Mouse (Mus musculus) hindbrain, embryonic 11.5 days (tissue): ENCODE data around the gene Nr4a1. TPM values are rescaled to one million over a fixed set of nuclear protein-coding genes. Genes with fewer than 3 reads are reported as not detected.

Experiments
- ATAC-seq: fragments of 200-750 bp; cut with Nextera tagmentation; 2 replicates; pipeline ENCODE4 v1.8.0; 2017; ENCODE audit warnings: mild to moderate bottlenecking, moderate TSS enrichment, moderate library complexity; ENCODE audit not compliant: low FRiP score
- DNase-seq: peaks from one replicate; pipeline ENCODE4 v3.0.0-alpha.2; 2015; ENCODE audit warnings: low spot score
- H3K27ac ChIP-seq: fragments of 300-500 bp; sonication (generic); 2 replicates; pipeline ENCODE4 v1.5.1; 2014; ENCODE audit warnings: mild to moderate bottlenecking, low read depth, low read length
- H3K27me3 ChIP-seq: fragments of 300-500 bp; sonication (generic); 2 replicates; pipeline ENCODE4 v1.6.1; 2014; ENCODE audit warnings: mild to moderate bottlenecking, low read length, moderate library complexity, mixed read lengths; ENCODE audit not compliant: control insufficient read depth, insufficient read depth
- H3K36me3 ChIP-seq: fragments of 300-500 bp; sonication (generic); 2 replicates; pipeline ENCODE4 v1.6.1; 2014; ENCODE audit warnings: mild to moderate bottlenecking, low read length, moderate library complexity, mixed read lengths; ENCODE audit not compliant: control insufficient read depth, insufficient read depth
- H3K4me1 ChIP-seq: fragments of 300-500 bp; sonication (generic); replicated peaks from 2 replicates; pipeline ENCODE4 v1.6.1; 2014; ENCODE audit warnings: low read length, mixed read lengths; ENCODE audit not compliant: control insufficient read depth, insufficient read depth
- H3K4me2 ChIP-seq: fragments of 300-500 bp; sonication (generic); replicated peaks from 2 replicates; pipeline ENCODE4 v1.6.1; 2014; ENCODE audit warnings: mild to moderate bottlenecking, low read depth, low read length
- H3K4me3 ChIP-seq: fragments of 300-500 bp; sonication (generic); 2 replicates; pipeline ENCODE4 v1.5.1; 2014; ENCODE audit warnings: low read depth, low read length
- H3K9ac ChIP-seq: fragments of 300-500 bp; sonication (generic); 2 replicates; pipeline ENCODE4 v1.6.1; 2014; ENCODE audit warnings: low read depth, low read length
- H3K9me3 ChIP-seq: fragments of 300-500 bp; sonication (generic); 2 replicates; pipeline ENCODE4 v1.6.1; 2016; ENCODE audit warnings: low read length; ENCODE audit not compliant: control insufficient read depth
- WGBS: fragments of 180-500 bp; shearing (Covaris S2); extraction: QIAGEN DNeasy Blood & Tissue Kit; methylation state at CpG from one replicate; pipeline ENCODE4 v1.1.7; 2014; 5-methylcytosine and 5-hydroxymethylcytosine counted together
- polyA plus RNA-seq: library from polyadenylated mRNA; unstranded; fragments of >200 nt; fragmentation: Nextera tagmentation; extraction: Ambion mirVana; gene quantifications from 2 replicates; pipeline ENCODE4 v1.2.1, GENCODE M21; 2014

Nr4a1 gene
- polyA plus RNA-seq, 1 experiment from 2014 or later = 2.2 TPM

DNA sequence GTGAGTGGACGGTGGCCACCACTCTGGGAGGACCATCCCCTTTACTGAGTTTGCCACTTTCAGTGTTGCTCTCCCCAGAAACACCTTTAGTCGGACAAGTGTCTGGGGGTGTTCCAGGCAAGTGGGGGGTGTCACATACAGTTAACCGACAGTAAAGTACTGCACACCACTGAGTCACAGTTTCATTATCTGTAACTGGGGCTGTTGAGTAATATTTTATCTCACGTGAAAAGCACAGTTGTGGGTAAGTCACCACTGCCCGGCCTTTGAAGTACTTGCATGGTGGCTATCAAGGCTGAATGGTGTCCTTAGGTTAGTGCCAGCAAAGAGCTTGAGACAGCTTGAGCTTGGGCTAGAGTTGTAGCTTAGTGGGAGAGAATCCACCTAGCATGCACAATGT lies 28.4 kb downstream of the Nr4a1 start:
- WGBS = 84% methylated on average over 5 of the region's 5 CpGs
- DNase-seq = no peak

DNA sequence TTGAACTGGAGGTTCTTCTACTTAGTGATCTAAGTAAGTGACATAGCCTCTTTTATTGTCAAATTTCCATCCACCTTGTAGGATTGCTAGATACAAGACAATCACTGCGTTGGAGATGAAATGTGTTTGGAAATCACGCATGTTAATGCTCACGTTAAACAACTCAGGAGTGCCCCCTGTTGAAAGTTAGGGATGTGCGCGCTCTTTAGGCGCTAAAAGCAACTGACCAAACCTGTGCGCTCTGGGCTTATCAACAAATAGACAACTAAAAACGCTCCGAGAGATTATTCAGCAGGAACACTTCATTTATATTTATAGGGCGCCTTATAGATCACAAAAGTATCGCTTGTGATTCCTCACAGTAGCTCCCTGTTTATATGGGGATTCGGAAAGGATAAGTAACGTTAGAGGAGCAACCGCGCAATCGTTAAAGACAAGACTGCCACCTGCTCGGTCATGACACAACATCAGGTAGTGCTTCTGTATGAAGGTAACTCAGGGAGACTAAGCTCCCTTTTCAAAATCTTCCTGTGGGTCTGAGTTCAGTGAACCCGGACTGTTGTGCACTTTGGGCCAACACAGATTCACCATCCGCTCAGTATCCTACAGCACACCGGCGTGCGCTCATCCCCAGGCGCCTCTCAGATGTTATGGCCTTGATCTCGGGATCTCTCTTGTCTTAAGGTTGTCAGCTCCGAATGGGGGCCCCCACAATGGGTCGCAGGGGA lies 29.3 kb downstream of the Nr4a1 start:
- H3K36me3 ChIP-seq = no peaks in the 10 kb centered on the region
- H3K27me3 ChIP-seq = no peaks in the 10 kb centered on the region
- peak; percentile 83 for DNase-seq
- peak; percentile 53; the same call in 1 of the 2 replicates for ATAC-seq
- H3K4me3 ChIP-seq = peak overlapping the region; percentile 91
- H3K4me1 ChIP-seq = peaks cover 4% of the 10 kb centered on the region; the same call in 1 of the 2 replicates
- peak overlapping the region; percentile 88 for H3K9ac ChIP-seq
- H3K9me3 ChIP-seq = no peaks in the 10 kb centered on the region
- 2% methylated on average over 26 of the region's 26 CpGs for WGBS
- 0 out of 2 replicates have a peak overlapping the region, but pooled peaks have one; percentile 27 for H3K27ac ChIP-seq
- H3K4me2 ChIP-seq = peak overlapping the region; percentile 65

More for the DNA sequence above, 28.4 kb downstream of the Nr4a1 start:
- H3K4me2 ChIP-seq = no peak overlapping the region
- no peak overlapping the region for H3K4me3 ChIP-seq
- no peaks in the 10 kb centered on the region for H3K27me3 ChIP-seq
- H3K36me3 ChIP-seq = no peaks in the 10 kb centered on the region
- H3K4me1 ChIP-seq = peaks cover 4% of the 10 kb centered on the region; the same call in 1 of the 2 replicates
- ATAC-seq = no peak
- H3K27ac ChIP-seq = no peak overlapping the region
- H3K9me3 ChIP-seq = no peaks in the 10 kb centered on the region
- no peak overlapping the region for H3K9ac ChIP-seq

DNA sequence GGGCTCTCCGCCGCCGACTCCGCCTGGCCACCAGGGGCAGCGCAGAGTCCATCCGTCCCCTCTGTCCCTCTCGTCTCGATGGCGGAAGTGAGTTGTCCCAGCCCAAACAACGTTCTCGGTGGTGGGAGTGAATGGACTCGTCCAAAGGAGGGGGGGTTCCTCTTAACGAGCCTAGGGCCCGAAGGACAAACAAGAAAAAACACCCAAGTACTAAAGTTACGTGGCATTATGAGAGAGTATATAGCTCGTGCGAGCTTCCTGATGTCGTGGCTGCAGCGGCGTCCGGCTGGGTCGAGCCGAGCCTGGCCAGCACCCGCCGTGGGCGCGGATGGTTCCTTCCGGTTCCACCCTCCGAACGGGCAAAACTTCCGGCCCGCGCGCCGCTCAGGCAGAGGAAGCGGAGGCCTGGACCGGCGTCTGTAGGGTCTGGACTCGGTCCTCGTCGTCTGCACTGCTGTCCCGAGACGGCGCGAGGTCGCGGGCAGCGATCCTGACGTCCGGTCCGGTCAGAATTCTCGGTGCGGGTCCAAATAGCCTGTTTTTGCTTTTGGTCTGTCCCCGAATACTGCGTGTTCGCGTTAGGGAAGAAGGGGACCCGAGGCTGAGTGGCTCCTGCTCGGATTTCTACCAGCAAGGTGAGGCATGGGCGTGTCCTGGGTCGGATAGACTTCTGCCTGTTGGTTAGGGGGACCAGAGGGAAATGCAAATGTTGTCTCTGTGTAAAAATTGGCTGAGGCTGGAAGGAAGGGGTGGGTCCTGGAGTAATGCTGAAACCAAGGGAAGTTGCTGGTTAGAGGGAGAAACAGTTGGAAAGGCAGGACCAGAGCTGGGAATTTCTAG lies 30.1 kb downstream of the Nr4a1 start, which contains the start of gene Atg101:
TSS of gene Atg101 (plus strand) at position 362 of the 840 bp plus-strand sequence.
- Histone ChIP-seq H3K4me3 (peak within 1 kb of the TSS; percentile 91), H3K4me1 (peaks cover 4% of the 10 kb centered on the region; the same call in 1 of the 2 replicates), H3K36me3 (no peaks in the 10 kb centered on the region), H3K27me3 (no peaks in the 10 kb centered on the region), H3K9ac (peak within 1 kb of the TSS; percentile 88), H3K27ac (peak within 1 kb of the TSS; percentile 36), H3K4me2 (peak within 1 kb of the TSS; percentile 65), H3K9me3 (no peaks in the 10 kb centered on the region)
- peak; percentile 93 for ATAC-seq
- DNase-seq = peak; percentile 91
- under 1% methylated on average over 60 of the region's 61 CpGs for WGBS

DNA sequence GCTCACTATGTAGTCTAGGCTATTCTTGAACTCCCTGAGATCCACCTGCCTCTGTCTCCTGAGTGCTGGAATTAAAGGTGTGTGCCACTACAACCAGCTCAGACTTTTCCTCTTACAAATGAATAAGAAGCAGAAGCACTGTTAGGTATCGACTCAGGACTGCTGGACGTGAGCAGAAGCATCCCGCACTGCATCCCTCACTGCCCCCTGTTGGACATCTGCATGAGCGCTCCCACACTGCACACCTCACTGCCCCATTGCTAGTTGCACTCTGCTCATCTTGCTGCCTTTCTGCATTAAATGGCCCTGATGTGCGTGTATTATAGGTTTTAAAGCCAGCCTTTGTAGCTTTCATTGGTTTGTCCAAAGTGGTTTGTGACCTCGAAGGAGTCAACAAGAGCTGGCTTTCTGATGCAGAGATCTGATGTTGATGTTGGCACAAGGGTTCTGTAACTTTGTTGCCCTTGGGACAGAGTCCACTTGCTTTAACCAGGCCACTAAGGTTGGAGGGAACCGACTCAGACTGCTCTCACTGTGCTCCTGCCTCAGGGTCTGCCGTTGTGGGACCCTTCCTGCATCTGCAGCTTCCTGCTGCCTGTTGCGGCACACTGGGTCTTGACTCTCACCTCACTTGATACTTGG lies 32.2 kb downstream of the Nr4a1 start:
- H3K27ac ChIP-seq = no peak overlapping the region
- H3K36me3 ChIP-seq = no peaks in the 10 kb centered on the region; the same call in 1 of the 2 replicates
- peaks cover 4% of the 10 kb centered on the region; the same call in 1 of the 2 replicates for H3K4me1 ChIP-seq
- H3K4me3 ChIP-seq = no peak overlapping the region
- no peak overlapping the region for H3K4me2 ChIP-seq
- H3K9me3 ChIP-seq = no peaks in the 10 kb centered on the region
- WGBS = 71% methylated on average over 9 of the region's 9 CpGs
- no peaks in the 10 kb centered on the region for H3K27me3 ChIP-seq
- DNase-seq (peak; percentile 29), ATAC-seq (no peak)
- H3K9ac ChIP-seq = no peak overlapping the region

DNA sequence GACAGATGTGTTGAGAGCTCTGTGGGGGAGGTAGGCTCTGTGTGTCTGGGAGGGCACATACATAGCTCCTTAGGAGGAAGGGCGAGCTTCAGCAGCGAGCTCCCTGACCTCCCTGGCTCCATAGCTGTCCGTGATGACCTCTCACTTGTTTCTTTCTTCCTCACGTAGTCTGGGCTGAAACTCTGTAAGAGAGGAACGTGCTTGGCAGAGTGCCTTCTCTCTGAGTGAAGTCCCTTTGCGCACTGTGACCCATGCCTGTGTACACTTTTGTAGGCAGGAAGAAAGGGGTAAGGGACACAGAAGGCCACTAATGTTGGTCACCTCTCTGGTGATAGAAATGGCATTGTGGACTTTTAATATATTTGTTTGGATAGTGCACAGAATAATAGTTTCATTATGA lies 33.3 kb downstream of the Nr4a1 start:
- DNase-seq (no peak), ATAC-seq (no peak)
- H3K9me3 ChIP-seq = no peaks in the 10 kb centered on the region
- peaks cover 4% of the 10 kb centered on the region; the same call in 1 of the 2 replicates for H3K4me1 ChIP-seq
- H3K36me3 ChIP-seq = peaks cover 2% of the 10 kb centered on the region; the same call in 1 of the 2 replicates
- no peak overlapping the region for H3K27ac ChIP-seq
- H3K4me3 ChIP-seq = no peak overlapping the region
- WGBS = 94% methylated on average over 6 of the region's 6 CpGs
- H3K9ac ChIP-seq = no peak overlapping the region
- H3K4me2 ChIP-seq = no peak overlapping the region
- H3K27me3 ChIP-seq = no peaks in the 10 kb centered on the region

DNA sequence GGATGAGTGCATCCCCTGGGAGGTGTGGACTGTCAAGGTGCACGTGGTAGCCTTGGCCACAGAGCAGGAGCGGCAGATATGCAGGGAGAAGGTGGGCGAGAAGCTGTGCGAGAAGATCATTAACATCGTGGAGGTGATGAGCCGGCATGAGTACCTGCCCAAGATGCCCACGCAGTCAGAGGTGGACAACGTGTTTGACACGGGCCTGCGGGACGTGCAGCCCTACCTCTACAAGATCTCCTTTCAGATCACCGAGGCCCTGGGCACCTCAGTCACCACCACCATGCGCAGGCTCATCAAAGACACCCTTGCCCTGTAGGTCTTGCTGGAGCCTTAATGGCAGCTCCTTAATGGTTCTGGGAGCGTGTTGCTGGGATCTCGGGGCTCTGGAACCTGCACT lies 36.3 kb downstream of the Nr4a1 start:
- Histone ChIP-seq H3K4me2 (no peak overlapping the region), H3K4me3 (no peak overlapping the region), H3K27me3 (no peaks in the 10 kb centered on the region), H3K36me3 (peaks cover 2% of the 10 kb centered on the region; the same call in 1 of the 2 replicates), H3K9ac (no peak overlapping the region), H3K4me1 (no peaks in the 10 kb centered on the region), H3K9me3 (no peaks in the 10 kb centered on the region), H3K27ac (no peak overlapping the region)
- no peak for DNase-seq
- ATAC-seq = no peak
- WGBS = 96% methylated on average over 15 of the region's 15 CpGs

DNA sequence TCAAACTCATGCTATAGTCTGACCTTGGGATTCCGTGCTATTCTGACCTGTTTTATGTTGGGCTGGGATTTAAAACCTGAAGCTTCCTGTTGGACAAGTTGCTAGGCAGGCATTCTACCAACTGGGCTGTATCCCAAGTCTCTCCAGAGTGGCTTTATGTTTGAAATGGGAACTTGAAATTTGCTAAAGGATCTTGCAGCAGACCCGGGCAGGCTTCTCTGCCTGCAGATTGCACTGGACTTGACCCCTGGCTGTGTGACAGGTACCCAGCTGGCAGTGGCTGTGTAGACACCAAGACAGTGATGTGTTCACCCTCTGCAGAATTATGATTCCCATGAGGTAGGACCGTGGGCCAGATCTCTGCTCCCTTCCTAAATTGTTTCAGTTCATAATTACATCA lies 37.9 kb downstream of the Nr4a1 start:
- Histone ChIP-seq H3K4me1 (no peaks in the 10 kb centered on the region), H3K4me2 (no peak overlapping the region), H3K9me3 (no peaks in the 10 kb centered on the region), H3K36me3 (peaks cover 2% of the 10 kb centered on the region; the same call in 1 of the 2 replicates), H3K27me3 (no peaks in the 10 kb centered on the region), H3K9ac (no peak overlapping the region), H3K4me3 (no peak overlapping the region), H3K27ac (no peak overlapping the region)
- DNase-seq (no peak), ATAC-seq (no peak)
- WGBS = 93% methylated on average over 3 of the region's 3 CpGs

DNA sequence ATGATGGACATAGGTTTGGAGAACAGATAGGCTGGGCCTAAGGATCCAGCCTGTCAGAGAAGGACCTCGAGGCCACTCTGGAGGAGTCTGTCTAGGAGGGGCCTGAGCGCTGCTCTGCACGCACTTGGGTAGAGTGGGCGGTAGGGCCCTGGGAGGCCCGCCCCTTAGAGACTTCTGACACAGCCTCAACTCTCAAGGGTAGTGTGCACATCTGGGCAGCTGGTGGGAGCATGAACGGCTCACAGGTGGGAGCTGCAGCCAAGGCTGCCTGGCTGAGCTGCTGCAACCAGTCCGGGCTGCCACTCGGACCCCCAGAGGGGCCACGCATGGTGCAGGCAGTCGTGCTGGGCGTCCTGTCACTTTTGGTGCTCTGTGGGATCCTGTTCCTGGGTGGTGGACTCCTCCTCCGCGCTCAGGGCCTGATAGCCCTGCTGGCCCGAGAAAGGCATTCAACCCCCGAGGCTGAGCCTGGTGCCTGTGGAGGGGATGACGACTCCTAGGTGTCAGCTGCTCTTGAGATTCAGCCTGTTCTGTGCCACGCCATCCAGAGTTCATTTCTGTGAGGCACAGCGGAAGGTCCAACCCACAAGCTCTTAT lies 39.1 kb downstream of the Nr4a1 start, which contains the start of gene 6030408B16Rik:
TSS of gene 6030408B16Rik (plus strand) at position 188 of the 597 bp plus-strand sequence.
- H3K27me3 ChIP-seq = no peaks in the 10 kb centered on the region
- no peak for DNase-seq
- H3K4me1 ChIP-seq = no peaks in the 10 kb centered on the region
- WGBS = 54% methylated on average over 18 of the region's 18 CpGs
- peaks cover 2% of the 10 kb centered on the region; the same call in 1 of the 2 replicates for H3K36me3 ChIP-seq
- no peak within 1 kb of the TSS for H3K4me2 ChIP-seq
- H3K9ac ChIP-seq = no peak within 1 kb of the TSS
- H3K27ac ChIP-seq = no peak within 1 kb of the TSS
- ATAC-seq = no peak
- no peak within 1 kb of the TSS for H3K4me3 ChIP-seq
- no peaks in the 10 kb centered on the region for H3K9me3 ChIP-seq
